Mouse (Mus musculus) limb, embryonic 13.5 days (tissue): Measurements from ENCODE around the gene 1700028P14Rik. TPM values are rescaled to one million over a fixed set of nuclear protein-coding genes. Genes with fewer than 3 reads are reported as not detected.

Experiments used
- ATAC-seq: fragments of 200-750 bp; cut with Nextera tagmentation; 2 replicates; pipeline ENCODE4 v1.8.0; 2017; ENCODE audit warnings: low read depth, moderate number of reproducible peaks, moderate TSS enrichment; ENCODE audit not compliant: low FRiP score
- H3K27ac ChIP-seq: fragments of 300-500 bp; sonication (generic); 2 replicates; pipeline ENCODE4 v1.5.1; 2015; ENCODE audit warnings: inconsistent platforms, mild to moderate bottlenecking, moderate library complexity
- H3K27me3 ChIP-seq: fragments of 300-500 bp; sonication (generic); 2 replicates; pipeline ENCODE4 v1.6.1; 2015; ENCODE audit warnings: mild to moderate bottlenecking, inconsistent platforms
- H3K36me3 ChIP-seq: fragments of 300-500 bp; sonication (generic); 2 replicates; pipeline ENCODE4 v1.6.1; 2015; ENCODE audit warnings: inconsistent platforms, mild to moderate bottlenecking, moderate library complexity
- H3K4me1 ChIP-seq: fragments of 300-500 bp; sonication (generic); 2 replicates; pipeline ENCODE4 v1.6.1; 2015; ENCODE audit warnings: inconsistent platforms
- H3K4me2 ChIP-seq: fragments of 300-500 bp; sonication (generic); replicated peaks from 2 replicates; pipeline ENCODE4 v1.6.1; 2015; ENCODE audit warnings: inconsistent platforms, mild to moderate bottlenecking, moderate library complexity
- H3K4me3 ChIP-seq: fragments of 300-500 bp; sonication (generic); 2 replicates; pipeline ENCODE4 v1.5.1; 2015; ENCODE audit warnings: moderate library complexity, mild to moderate bottlenecking, inconsistent platforms
- H3K9ac ChIP-seq: fragments of 300-500 bp; sonication (generic); 2 replicates; pipeline ENCODE4 v1.6.1; 2015; ENCODE audit warnings: mild to moderate bottlenecking, inconsistent platforms
- H3K9me3 ChIP-seq: fragments of 300-500 bp; sonication (generic); 2 replicates; pipeline ENCODE4 v1.6.1; 2016; ENCODE audit warnings: inconsistent platforms
- WGBS: fragments of 180-500 bp; shearing (Covaris S2); methylation state at CpG from one replicate; pipeline ENCODE4 v1.1.7; 2015; 5-methylcytosine and 5-hydroxymethylcytosine counted together
- polyA plus RNA-seq: library from polyadenylated mRNA; unstranded; fragments of >200 nt; fragmentation: Nextera tagmentation; extraction: Ambion mirVana; gene quantifications from 2 replicates; pipeline ENCODE4 v1.2.1, GENCODE M21; 2015

The 1700028P14Rik gene
- polyA plus RNA-seq, 1 experiment from 2014 or later, result 0.28 TPM

- H3K36me3 ChIP-seq, result no peaks in the 10 kb centered on the region
- no peaks in the 10 kb centered on the region for H3K27me3 ChIP-seq
- ATAC-seq, result no peak; the same call in 1 of the 2 replicates
- WGBS, result 73% methylated on average over 11 of the region's 11 CpGs
- H3K9ac ChIP-seq, result no peak overlapping the region
- no peaks in the 10 kb centered on the region for H3K4me1 ChIP-seq
- no peak overlapping the region for H3K27ac ChIP-seq
- no peak overlapping the region for H3K4me2 ChIP-seq
- no peak overlapping the region for H3K4me3 ChIP-seq
- H3K9me3 ChIP-seq, result no peaks in the 10 kb centered on the region
These were observed 73.8 kb downstream of the 1700028P14Rik start for GRCm38 (mm10) chr19:23578606-23579355.

- Histone ChIP-seq H3K27ac (no peak overlapping the region), H3K4me3 (no peak overlapping the region), H3K9ac (no peak overlapping the region), H3K4me2 (no peak overlapping the region), H3K27me3 (no peaks in the 10 kb centered on the region), H3K9me3 (no peaks in the 10 kb centered on the region), H3K4me1 (no peaks in the 10 kb centered on the region), H3K36me3 (no peaks in the 10 kb centered on the region)
- ATAC-seq, result no peak
- WGBS, result 45% methylated on average over 4 of the region's 4 CpGs
These were observed 75.9 kb downstream of the 1700028P14Rik start for GRCm38 (mm10) chr19:23576685-23577084.

- no peak for ATAC-seq
- no peak overlapping the region for H3K4me2 ChIP-seq
- H3K4me3 ChIP-seq, result no peak overlapping the region
- H3K27me3 ChIP-seq, result no peaks in the 10 kb centered on the region
- H3K9ac ChIP-seq, result no peak overlapping the region
- no peaks in the 10 kb centered on the region for H3K9me3 ChIP-seq
- H3K36me3 ChIP-seq, result no peaks in the 10 kb centered on the region
- WGBS, result 86% methylated on average over 5 of the region's 5 CpGs
- no peaks in the 10 kb centered on the region for H3K4me1 ChIP-seq
- no peak overlapping the region for H3K27ac ChIP-seq
These were observed 88.9 kb downstream of the 1700028P14Rik start for GRCm38 (mm10) chr19:23563693-23564092.

- H3K9me3 ChIP-seq, result no peaks in the 10 kb centered on the region
- no peaks in the 10 kb centered on the region for H3K4me1 ChIP-seq
- no peak overlapping the region for H3K9ac ChIP-seq
- WGBS, result 94% methylated on average over 4 of the region's 4 CpGs
- H3K4me3 ChIP-seq, result no peak overlapping the region
- no peaks in the 10 kb centered on the region for H3K27me3 ChIP-seq
- H3K27ac ChIP-seq, result no peak overlapping the region
- no peaks in the 10 kb centered on the region for H3K36me3 ChIP-seq
- no peak for ATAC-seq
- no peak overlapping the region for H3K4me2 ChIP-seq
These were observed 90.0 kb downstream of the 1700028P14Rik start for GRCm38 (mm10) chr19:23562588-23562987.

GRCm38 (mm10) chr19:23562061-23562460, 90.6 kb downstream of the 1700028P14Rik start:
- Histone ChIP-seq H3K9ac (no peak overlapping the region), H3K4me2 (no peak overlapping the region), H3K4me3 (no peak overlapping the region), H3K27me3 (no peaks in the 10 kb centered on the region), H3K4me1 (no peaks in the 10 kb centered on the region), H3K27ac (no peak overlapping the region), H3K36me3 (no peaks in the 10 kb centered on the region), H3K9me3 (no peaks in the 10 kb centered on the region)
- WGBS, result 81% methylated on average over 6 of the region's 6 CpGs
- ATAC-seq, result no peak

- no peak overlapping the region for H3K27ac ChIP-seq
These were observed 99.2 kb downstream of the 1700028P14Rik start for GRCm38 (mm10) chr19:23553450-23553849.

GRCm38 (mm10) chr19:23545604-23546003, 107.0 kb downstream of the 1700028P14Rik start:
- H3K4me1 ChIP-seq, result no peaks in the 10 kb centered on the region
- no peak for ATAC-seq
- no peak overlapping the region for H3K27ac ChIP-seq
- H3K36me3 ChIP-seq, result no peaks in the 10 kb centered on the region
- no peak overlapping the region for H3K9ac ChIP-seq
- no peaks in the 10 kb centered on the region for H3K9me3 ChIP-seq
- H3K4me2 ChIP-seq, result no peak overlapping the region
- H3K27me3 ChIP-seq, result no peaks in the 10 kb centered on the region
- H3K4me3 ChIP-seq, result no peak overlapping the region

More at GRCm38 (mm10) chr19:23553450-23553849, 99.2 kb downstream of the 1700028P14Rik start:
- Histone ChIP-seq H3K27me3 (no peaks in the 10 kb centered on the region), H3K4me3 (no peak overlapping the region), H3K9me3 (no peaks in the 10 kb centered on the region), H3K4me1 (no peaks in the 10 kb centered on the region), H3K9ac (no peak overlapping the region), H3K36me3 (no peaks in the 10 kb centered on the region), H3K4me2 (no peak overlapping the region)
- no peak for ATAC-seq
- 66% methylated on average over 2 of the region's 2 CpGs for WGBS

- Histone ChIP-seq H3K9me3 (no peaks in the 10 kb centered on the region), H3K36me3 (no peaks in the 10 kb centered on the region), H3K27ac (no peak overlapping the region), H3K27me3 (no peaks in the 10 kb centered on the region), H3K4me2 (no peak overlapping the region), H3K4me1 (no peaks in the 10 kb centered on the region), H3K9ac (no peak overlapping the region), H3K4me3 (no peak overlapping the region)
- WGBS, result 73% methylated on average over 11 of the region's 11 CpGs
- no peak for ATAC-seq
These were observed 109.2 kb downstream of the 1700028P14Rik start for GRCm38 (mm10) chr19:23543244-23544004.

GRCm38 (mm10) chr19:23542759-23543158, 109.9 kb downstream of the 1700028P14Rik start:
- H3K4me1 ChIP-seq, result no peaks in the 10 kb centered on the region
- 93% methylated on average over 4 of the region's 4 CpGs for whole genome bisulfite sequencing
- ATAC-seq, result no peak
- H3K4me2 ChIP-seq, result no peak overlapping the region
- no peaks in the 10 kb centered on the region for H3K9me3 ChIP-seq
- H3K4me3 ChIP-seq, result no peak overlapping the region
- H3K9ac ChIP-seq, result no peak overlapping the region
- no peaks in the 10 kb centered on the region for H3K36me3 ChIP-seq
- no peaks in the 10 kb centered on the region for H3K27me3 ChIP-seq
- no peak overlapping the region for H3K27ac ChIP-seq

GRCm38 (mm10) chr19:23535700-23536099, 116.9 kb downstream of the 1700028P14Rik start:
- no peak for ATAC-seq
- Histone ChIP-seq H3K36me3 (no peaks in the 10 kb centered on the region), H3K4me2 (no peak overlapping the region), H3K9ac (no peak overlapping the region), H3K27ac (no peak overlapping the region), H3K4me3 (no peak overlapping the region), H3K9me3 (no peaks in the 10 kb centered on the region), H3K4me1 (0 out of 2 replicates have a peak, but pooled peaks cover 4% of the 10 kb centered on the region), H3K27me3 (no peaks in the 10 kb centered on the region)
- WGBS, result 89% methylated on average over 3 of the region's 3 CpGs

GRCm38 (mm10) chr19:23531899-23532298, 120.7 kb downstream of the 1700028P14Rik start:
- no peaks in the 10 kb centered on the region for H3K9me3 ChIP-seq
- 49% methylated on average over 4 of the region's 4 CpGs for WGBS
- no peak overlapping the region for H3K4me2 ChIP-seq
- H3K4me1 ChIP-seq, result 0 out of 2 replicates have a peak, but pooled peaks cover 4% of the 10 kb centered on the region
- H3K27ac ChIP-seq, result no peak overlapping the region
- no peak overlapping the region for H3K9ac ChIP-seq
- no peak for ATAC-seq
- H3K27me3 ChIP-seq, result no peaks in the 10 kb centered on the region
- H3K4me3 ChIP-seq, result no peak overlapping the region
- no peaks in the 10 kb centered on the region for H3K36me3 ChIP-seq

GRCm38 (mm10) chr19:23523711-23524110, 128.9 kb downstream of the 1700028P14Rik start:
- H3K4me2 ChIP-seq, result no peak overlapping the region
- no peak overlapping the region for H3K4me3 ChIP-seq
- WGBS, result 15% methylated on average over 1 of the region's 1 CpGs
- no peak overlapping the region for H3K9ac ChIP-seq
- no peaks in the 10 kb centered on the region for H3K4me1 ChIP-seq
- H3K9me3 ChIP-seq, result no peaks in the 10 kb centered on the region
- no peaks in the 10 kb centered on the region for H3K36me3 ChIP-seq
- ATAC-seq, result no peak
- no peak overlapping the region for H3K27ac ChIP-seq
- no peaks in the 10 kb centered on the region for H3K27me3 ChIP-seq
